9 mouse cellular contexts compared by ENCODE assay signal in genomic region chr10:108679675-108680390, GRCm38 (mm10). TPM values are rescaled to one million over a fixed set of nuclear protein-coding genes. Genes with fewer than 3 reads are reported as not detected.
DNase-seq lines count a peak whose midpoint lies in the region; ATAC-seq and TF ChIP-seq lines count a peak whose summit lies in the region.
"Had no signal": no experiment of that assay in that cellular context is flagged by ENCODE, and none has a peak within 500 bp of the region (broad histone marks: within the 10 kb centered on the region; RNA-seq: fewer than 3 reads in every experiment).

No protein-coding gene starts in this region.

- no peak for ATAC-seq in lung, postnatal 0 days
- ATAC-seq in forebrain, embryonic 15.5 days (replicated peaks): peak; percentile 83
- peak; percentile 60 for ATAC-seq in neural tube, embryonic 15.5 days (ENCODE audit: low FRiP score)

- H3K36me3 ChIP-seq in lung, postnatal 0 days (ENCODE audit: insufficient read depth, low read length): no peaks in the 10 kb centered on the region
- H3K36me3 ChIP-seq in forebrain, embryonic 15.5 days: no peaks in the 10 kb centered on the region
- no peaks in the 10 kb centered on the region for H3K36me3 ChIP-seq in neural tube, embryonic 15.5 days
- H3K36me3 ChIP-seq: limb, embryonic 13.5 days had no signal

- H3K9me3 ChIP-seq in lung, postnatal 0 days (ENCODE audit: low read length): no peaks in the 10 kb centered on the region
- H3K9me3 ChIP-seq in forebrain, embryonic 15.5 days: no peaks in the 10 kb centered on the region
- no peaks in the 10 kb centered on the region for H3K9me3 ChIP-seq in neural tube, embryonic 15.5 days (replicated peaks)
- H3K9me3 ChIP-seq: limb, embryonic 13.5 days had no signal

- no peaks in the 10 kb centered on the region for H3K27me3 ChIP-seq in lung, postnatal 0 days (replicated peaks; ENCODE audit: insufficient read depth, low read length)
- no peaks in the 10 kb centered on the region for H3K27me3 ChIP-seq in forebrain, embryonic 15.5 days
- no peaks in the 10 kb centered on the region for H3K27me3 ChIP-seq in neural tube, embryonic 15.5 days (replicated peaks)
- H3K27me3 ChIP-seq: limb, embryonic 13.5 days had no signal

- TF ChIP-seq CTCF in lung, postnatal 0 days (IDR thresholded peaks at IDR 0.05): no peak

- no peak overlapping the region for H3K27ac ChIP-seq in lung, postnatal 0 days (ENCODE audit: low read length)
- peak overlapping the region; percentile 58 for H3K27ac ChIP-seq in forebrain, embryonic 15.5 days (replicated peaks)
- peak overlapping the region; percentile 66 for H3K27ac ChIP-seq in neural tube, embryonic 15.5 days (replicated peaks)
- H3K27ac ChIP-seq: limb, embryonic 13.5 days had no signal

- WGBS in lung, postnatal 0 days: 34% methylated on average over 14 of the region's 14 CpGs
- WGBS in forebrain, embryonic 15.5 days: 31% methylated on average over 14 of the region's 14 CpGs
- WGBS in neural tube, embryonic 15.5 days: 47% methylated on average over 14 of the region's 14 CpGs

- H3K4me2 ChIP-seq in lung, postnatal 0 days (replicated peaks; ENCODE audit: low read depth, low read length): no peak overlapping the region
- H3K4me2 ChIP-seq in forebrain, embryonic 15.5 days (replicated peaks): no peak overlapping the region
- no peak overlapping the region for H3K4me2 ChIP-seq in neural tube, embryonic 15.5 days
- H3K4me2 ChIP-seq: limb, embryonic 13.5 days had no signal

- TF ChIP-seq EP300 in lung, postnatal 0 days (IDR thresholded peaks at IDR 0.05): no peak

- no peak overlapping the region for H3K9ac ChIP-seq in lung, postnatal 0 days (replicated peaks; ENCODE audit: low read depth)
- 0 out of 2 replicates have a peak overlapping the region, but pooled peaks have one; percentile 11 for H3K9ac ChIP-seq in forebrain, embryonic 15.5 days (replicated peaks)
- H3K9ac ChIP-seq in neural tube, embryonic 15.5 days (replicated peaks): no peak overlapping the region
- H3K9ac ChIP-seq: limb, embryonic 13.5 days had no signal

- DNase-seq in adrenal gland, postnatal 14 days: peak; percentile 7
- DNase-seq in adrenal gland, postnatal 36 days: no peak
- DNase-seq in lung, postnatal 0 days (ENCODE audit: low spot score): peak; percentile 11
- DNase-seq in lung, adult 18-20 months: no peak
- DNase-seq in kidney, adult 8-10 months: no peak
- no peak for DNase-seq in c-Kit-positive CD71-positive TER-119-positive erythroid progenitor cells, embryonic 14.5 days (ENCODE audit: low spot score)

- no peak overlapping the region for H3K4me3 ChIP-seq in lung, postnatal 0 days (ENCODE audit: low read depth, low read length)
- no peak overlapping the region for H3K4me3 ChIP-seq in forebrain, embryonic 15.5 days
- no peak overlapping the region for H3K4me3 ChIP-seq in neural tube, embryonic 15.5 days (replicated peaks)
- H3K4me3 ChIP-seq: limb, embryonic 13.5 days had no signal

- H3K4me1 ChIP-seq in lung, postnatal 0 days (ENCODE audit: insufficient read depth, low read depth, low read length): no peaks in the 10 kb centered on the region
- peaks cover 9% of the 10 kb centered on the region for H3K4me1 ChIP-seq in forebrain, embryonic 15.5 days
- peaks cover 8% of the 10 kb centered on the region for H3K4me1 ChIP-seq in neural tube, embryonic 15.5 days
- H3K4me1 ChIP-seq: limb, embryonic 13.5 days had no signal

RNA-seq across cellular contexts. Expression of gene Gm5136, which starts 20.1 kb away (rescaled TPM):
- total RNA-seq in adrenal gland, postnatal 14 days (2021): not detected in 2 replicates
- not detected for total RNA-seq in adrenal gland, postnatal 36 days (2021)
- not detected in 2 replicates for polyA plus RNA-seq in lung, postnatal 0 days (2015; fragmentation: Nextera tagmentation; extraction: Ambion mirVana)
- 0.34 and 0.39 TPM in 2 replicates for polyA plus RNA-seq in forebrain, embryonic 15.5 days (2015; fragmentation: Nextera tagmentation; extraction: Ambion mirVana)
- 0.38 and 0.46 TPM in 2 replicates for polyA plus RNA-seq in neural tube, embryonic 15.5 days (2015; fragmentation: Nextera tagmentation; extraction: Ambion mirVana)
- polyA plus RNA-seq: limb, embryonic 13.5 days had no signal

Comparison
In these comparisons a context has a peak if more than half of its experiments do, and no peak if none do; other contexts are left out.
1. DNase-seq: peak in adrenal gland, postnatal 14 days (single experiment) and lung, postnatal 0 days (single experiment); none in adrenal gland, postnatal 36 days (0 of 2), lung, adult 18-20 months (0 of 2), kidney, adult 8-10 months (0 of 2) and c-Kit-positive CD71-positive TER-119-positive erythroid progenitor cells, embryonic 14.5 days (single experiment).